9 mouse cellular contexts compared by ENCODE assay signal in the genomic region with DNA sequence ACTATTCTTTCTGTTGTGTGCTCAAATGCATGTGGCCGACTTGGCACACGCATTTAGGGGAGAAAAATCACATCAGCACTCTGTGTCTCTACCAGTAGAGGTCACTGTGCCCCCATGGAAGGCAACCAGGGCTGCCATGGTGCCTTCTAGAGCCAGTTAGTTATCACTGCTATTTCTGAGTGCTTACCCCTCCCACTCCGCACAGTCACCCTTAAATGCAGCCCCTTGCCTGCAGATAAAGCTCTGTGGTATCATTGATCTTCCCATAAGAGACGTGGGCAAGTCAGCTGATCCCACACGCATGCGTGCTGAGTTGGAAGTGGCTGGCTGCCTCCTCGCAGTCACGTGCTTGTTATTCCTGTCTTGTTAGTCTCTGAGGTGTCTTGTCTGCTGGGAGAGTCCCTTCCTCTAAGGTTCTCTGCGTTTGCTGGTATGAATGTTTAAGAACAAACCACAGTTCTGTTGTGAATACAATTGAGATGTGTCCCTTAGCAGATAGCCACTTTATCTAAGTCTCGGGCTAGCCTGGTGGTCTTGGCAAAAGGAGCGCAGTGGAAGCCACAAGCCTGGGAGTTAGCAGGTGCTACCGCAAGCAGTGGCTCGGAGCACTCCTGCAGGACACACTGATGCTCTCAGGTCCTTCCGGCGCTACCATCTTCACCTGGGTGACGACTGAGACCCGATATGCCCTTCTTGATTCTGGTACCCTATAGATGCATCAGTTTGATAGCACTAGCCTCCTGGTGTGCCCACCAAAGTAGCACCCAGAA.
DNase-seq lines count a peak whose midpoint lies in the region; ATAC-seq and TF ChIP-seq lines count a peak whose summit lies in the region.
"Had no signal": no experiment of that assay in that cellular context is flagged by ENCODE, and none has a peak within 500 bp of the region (broad histone marks: within the 10 kb centered on the region; RNA-seq: fewer than 3 reads in every experiment).

No protein-coding gene starts in this region.

- 81% methylated on average over 17 of the region's 17 CpGs for WGBS in embryonic facial prominence, embryonic 10.5 days
- 57% methylated on average over 17 of the region's 17 CpGs for WGBS in heart, embryonic 11.5 days (ENCODE audit: insufficient replicate concordance)
- 84% methylated on average over 17 of the region's 17 CpGs for WGBS in kidney, embryonic 16.5 days
- 46% methylated on average over 17 of the region's 17 CpGs for WGBS in liver, embryonic 14.5 days (ENCODE audit: insufficient replicate concordance)
- WGBS in neural tube, embryonic 14.5 days: 70% methylated on average over 17 of the region's 17 CpGs

- no peak for TF ChIP-seq EP300 in liver, embryonic 14.5 days (IDR thresholded peaks at IDR 0.05; ENCODE audit: low read depth)

- H3K4me3 ChIP-seq in embryonic facial prominence, embryonic 10.5 days: no peak overlapping the region
- H3K4me3 ChIP-seq in heart, embryonic 11.5 days (ENCODE audit: low read depth, low read length): no peak overlapping the region; the same call in 1 of the 2 replicates
- H3K4me3 ChIP-seq in kidney, embryonic 16.5 days (ENCODE audit: low read length): no peak overlapping the region
- H3K4me3 ChIP-seq in liver, embryonic 14.5 days (ENCODE audit: insufficient read depth in 1 of 2, low read depth in 2 of 2, low read length in 2 of 2): no peak overlapping the region
- H3K4me3 ChIP-seq in neural tube, embryonic 14.5 days (ENCODE audit: low read depth, low read length): no peak overlapping the region

- no peaks in the 10 kb centered on the region for H3K9me3 ChIP-seq in embryonic facial prominence, embryonic 10.5 days
- no peaks in the 10 kb centered on the region for H3K9me3 ChIP-seq in heart, embryonic 11.5 days (replicated peaks; ENCODE audit: control insufficient read depth, low read length)
- no peaks in the 10 kb centered on the region for H3K9me3 ChIP-seq in kidney, embryonic 16.5 days (ENCODE audit: low read length)
- no peaks in the 10 kb centered on the region for H3K9me3 ChIP-seq in liver, embryonic 14.5 days (ENCODE audit: control insufficient read depth, low read length)
- H3K9me3 ChIP-seq in neural tube, embryonic 14.5 days (ENCODE audit: control insufficient read depth, low read length): no peaks in the 10 kb centered on the region

- H3K9ac ChIP-seq in heart, embryonic 11.5 days (ENCODE audit: low read depth, low read length): no peak overlapping the region
- no peak overlapping the region for H3K9ac ChIP-seq in kidney, embryonic 16.5 days (replicated peaks; ENCODE audit: low read length)
- no peak overlapping the region for H3K9ac ChIP-seq in liver, embryonic 14.5 days (replicated peaks)
- no peak overlapping the region for H3K9ac ChIP-seq in neural tube, embryonic 14.5 days (replicated peaks; ENCODE audit: low read depth, low read length)

- peak; percentile 70 for ATAC-seq in heart, embryonic 11.5 days (replicated peaks; ENCODE audit: insufficient number of reproducible peaks, low FRiP score, low TSS enrichment)
- peak; percentile 66; the same call in 1 of the 2 replicates for ATAC-seq in kidney, embryonic 16.5 days (ENCODE audit: low FRiP score, low TSS enrichment)
- ATAC-seq in liver, embryonic 14.5 days (ENCODE audit: insufficient read depth): peak; percentile 89
- peak; percentile 74 for ATAC-seq in neural tube, embryonic 14.5 days (ENCODE audit: low read depth)

- peak; percentile 4 to 26 for DNase-seq in CD8-positive naive resting alpha-beta T cell, adult 2 months (ENCODE audit: low read depth in 2 of 2, low spot score in 2 of 2)
- DNase-seq in adrenal gland, postnatal 10 days: peak; percentile 75
- DNase-seq in embryonic facial prominence, embryonic 10.5 days (ENCODE audit: low spot score): peak; percentile 61
- DNase-seq in liver, embryonic 14.5 days (ENCODE audit: low read depth in 3 of 3, low spot score in 3 of 3): peak; percentile 45 to 51 (median 45)
- peak; percentile 36 for DNase-seq in thymus, postnatal 25 days

- H3K27me3 ChIP-seq in embryonic facial prominence, embryonic 10.5 days (replicated peaks; ENCODE audit: low read depth, poor library complexity, severe bottlenecking): no peaks in the 10 kb centered on the region
- H3K27me3 ChIP-seq in heart, embryonic 11.5 days (ENCODE audit: control insufficient read depth, insufficient read depth, low read length): no peaks in the 10 kb centered on the region
- no peaks in the 10 kb centered on the region for H3K27me3 ChIP-seq in kidney, embryonic 16.5 days (ENCODE audit: insufficient read depth, low read length)
- no peaks in the 10 kb centered on the region for H3K27me3 ChIP-seq in liver, embryonic 14.5 days (ENCODE audit: control insufficient read depth, insufficient read depth, low read length)
- no peaks in the 10 kb centered on the region for H3K27me3 ChIP-seq in neural tube, embryonic 14.5 days (ENCODE audit: control insufficient read depth, insufficient read depth, low read length)

- peaks cover 30% of the 10 kb centered on the region for H3K36me3 ChIP-seq in embryonic facial prominence, embryonic 10.5 days (replicated peaks)
- no peaks in the 10 kb centered on the region for H3K36me3 ChIP-seq in heart, embryonic 11.5 days (ENCODE audit: control insufficient read depth, insufficient read depth, low read length)
- 0 out of 2 replicates have a peak, but pooled peaks cover 3% of the 10 kb centered on the region for H3K36me3 ChIP-seq in kidney, embryonic 16.5 days (ENCODE audit: insufficient read depth, low read length)
- H3K36me3 ChIP-seq in liver, embryonic 14.5 days (replicated peaks; ENCODE audit: control insufficient read depth, insufficient read depth, low read depth): no peaks in the 10 kb centered on the region
- H3K36me3 ChIP-seq in neural tube, embryonic 14.5 days (ENCODE audit: control insufficient read depth, insufficient read depth, low read length): no peaks in the 10 kb centered on the region

- peak; percentile 92 for TF ChIP-seq CTCF in liver, embryonic 14.5 days (IDR thresholded peaks at IDR 0.05; ENCODE audit: low read depth)

- H3K27ac ChIP-seq in embryonic facial prominence, embryonic 10.5 days (replicated peaks): no peak overlapping the region
- no peak overlapping the region for H3K27ac ChIP-seq in heart, embryonic 11.5 days (ENCODE audit: low read depth, low read length)
- H3K27ac ChIP-seq in kidney, embryonic 16.5 days (ENCODE audit: low read length): no peak overlapping the region
- H3K27ac ChIP-seq in liver, embryonic 14.5 days: no peak overlapping the region
- no peak overlapping the region for H3K27ac ChIP-seq in neural tube, embryonic 14.5 days (ENCODE audit: low read depth, low read length)
- H3K27ac ChIP-seq: macrophage had no signal

- no peaks in the 10 kb centered on the region for H3K4me1 ChIP-seq in embryonic facial prominence, embryonic 10.5 days
- H3K4me1 ChIP-seq in heart, embryonic 11.5 days (ENCODE audit: control insufficient read depth, insufficient read depth, low read length): no peaks in the 10 kb centered on the region
- no peaks in the 10 kb centered on the region for H3K4me1 ChIP-seq in kidney, embryonic 16.5 days (ENCODE audit: insufficient read depth, low read length)
- peaks cover 0 to 6% of the 10 kb centered on the region in 2 experiments; a peak in 1 of 4 replicates for H3K4me1 ChIP-seq in liver, embryonic 14.5 days (replicated peaks; ENCODE audit: control insufficient read depth in 2 of 2, insufficient read depth in 2 of 2, low read length in 1 of 2)
- H3K4me1 ChIP-seq in neural tube, embryonic 14.5 days (ENCODE audit: control insufficient read depth, insufficient read depth, low read length): no peaks in the 10 kb centered on the region

- peak overlapping the region; percentile 44 for H3K4me2 ChIP-seq in heart, embryonic 11.5 days
- no peak overlapping the region for H3K4me2 ChIP-seq in kidney, embryonic 16.5 days (replicated peaks; ENCODE audit: low read depth, low read length)
- H3K4me2 ChIP-seq in liver, embryonic 14.5 days (ENCODE audit: low read depth): peak overlapping the region; percentile 28; the same call in 1 of the 2 replicates
- H3K4me2 ChIP-seq in neural tube, embryonic 14.5 days (ENCODE audit: low read depth, low read length): no peak overlapping the region

Comparison
In these comparisons a context has a peak if more than half of its experiments do, and no peak if none do; other contexts are left out.
1. DNase-seq: peak in every context shown above with its lines; median percentile 75 in adrenal gland, postnatal 10 days; 61 in embryonic facial prominence, embryonic 10.5 days; 45 in liver, embryonic 14.5 days; 36 in thymus, postnatal 25 days; 15 in CD8-positive naive resting alpha-beta T cell, adult 2 months.
2. H3K4me2 ChIP-seq: peak in heart, embryonic 11.5 days (single experiment) and liver, embryonic 14.5 days (single experiment); none in kidney, embryonic 16.5 days (single experiment) and neural tube, embryonic 14.5 days (single experiment).
3. Peak in every context shown above with its lines, with median percentiles within 50 percentile points of each other: ATAC-seq.